Mouse (Mus musculus): Measurements from ENCODE around the gene Il2rg. TPM values are rescaled to one million over a fixed set of nuclear protein-coding genes. Genes with fewer than 3 reads are reported as not detected.

Gene Il2rg
- total and polyA plus RNA-seq, 2 experiments: 2.4 to 4.3 TPM

GRCm38 (mm10) chrX:101300427-101301030 lies 32.5 kb upstream of the Il2rg start:
- WGBS: 48% methylated on average over 13 of the region's 13 CpGs
- 0 out of 2 replicates have a peak, but pooled peaks cover 3% of the 10 kb centered on the region for H3K27me3 ChIP-seq (ENCODE audit: control insufficient read depth, insufficient read depth, low read length)
- no peak overlapping the region for H3K27ac ChIP-seq (replicated peaks; ENCODE audit: insufficient read depth, low read depth, low read length)
- no peaks in the 10 kb centered on the region; the same call in 1 of the 2 replicates for H3K4me1 ChIP-seq (ENCODE audit: control insufficient read depth, insufficient read depth, low read length)
- peaks cover 2% of the 10 kb centered on the region; the same call in 1 of the 2 replicates for H3K36me3 ChIP-seq (ENCODE audit: control insufficient read depth, insufficient read depth, low read length)
- no peaks in the 10 kb centered on the region for H3K79me2 ChIP-seq (ENCODE audit: control insufficient read depth, insufficient read depth, low read length)
- TF ChIP-seq CTCF (IDR thresholded peaks at IDR 0.05; ENCODE audit: low read depth, low read length) (no peak), POLR2A (IDR thresholded peaks at IDR 0.05; ENCODE audit: extremely low read depth, insufficient read depth, low read length) (no peak)
- H3K4me3 ChIP-seq (ENCODE audit: insufficient read depth, low read depth, low read length): no peak overlapping the region
- no peak for DNase-seq (ENCODE audit: extremely low read depth, low read depth, low spot score)
- no peak overlapping the region for H3K9ac ChIP-seq (ENCODE audit: low read depth, low read length)

- no peak for TF ChIP-seq CTCF (IDR thresholded peaks at IDR 0.05; ENCODE audit: low read depth, low read length)
- TF ChIP-seq POLR2A (IDR thresholded peaks at IDR 0.05; ENCODE audit: extremely low read depth, insufficient read depth, low read length): no peak
- no peak overlapping the region for H3K27ac ChIP-seq (replicated peaks; ENCODE audit: insufficient read depth, low read depth, low read length)
- H3K79me2 ChIP-seq (ENCODE audit: control insufficient read depth, insufficient read depth, low read length): no peaks in the 10 kb centered on the region
- H3K27me3 ChIP-seq (ENCODE audit: control insufficient read depth, insufficient read depth, low read length): 0 out of 2 replicates have a peak, but pooled peaks cover 3% of the 10 kb centered on the region
- 14% methylated on average over 9 of the region's 13 CpGs for WGBS
- H3K36me3 ChIP-seq (ENCODE audit: control insufficient read depth, insufficient read depth, low read length): peaks cover 2% of the 10 kb centered on the region; the same call in 1 of the 2 replicates
- H3K4me1 ChIP-seq (ENCODE audit: control insufficient read depth, insufficient read depth, low read length): no peaks in the 10 kb centered on the region; the same call in 1 of the 2 replicates
- H3K4me3 ChIP-seq (ENCODE audit: insufficient read depth, low read depth, low read length): no peak overlapping the region
- DNase-seq (ENCODE audit: extremely low read depth, low read depth, low spot score): no peak
- H3K9ac ChIP-seq (ENCODE audit: low read depth, low read length): no peak overlapping the region
Measured at GRCm38 (mm10) chrX:101299473-101300426, 31.7 kb upstream of the Il2rg start.

GRCm38 (mm10) chrX:101299055-101299454 lies 31.0 kb upstream of the Il2rg start, which contains the start of gene Nlgn3:
TSS of gene Nlgn3 (plus strand) at chrX:101299168.
- H3K27ac ChIP-seq (replicated peaks; ENCODE audit: insufficient read depth, low read depth, low read length): no peak within 1 kb of the TSS
- WGBS: 5% methylated on average over 2 of the region's 24 CpGs

DNA sequence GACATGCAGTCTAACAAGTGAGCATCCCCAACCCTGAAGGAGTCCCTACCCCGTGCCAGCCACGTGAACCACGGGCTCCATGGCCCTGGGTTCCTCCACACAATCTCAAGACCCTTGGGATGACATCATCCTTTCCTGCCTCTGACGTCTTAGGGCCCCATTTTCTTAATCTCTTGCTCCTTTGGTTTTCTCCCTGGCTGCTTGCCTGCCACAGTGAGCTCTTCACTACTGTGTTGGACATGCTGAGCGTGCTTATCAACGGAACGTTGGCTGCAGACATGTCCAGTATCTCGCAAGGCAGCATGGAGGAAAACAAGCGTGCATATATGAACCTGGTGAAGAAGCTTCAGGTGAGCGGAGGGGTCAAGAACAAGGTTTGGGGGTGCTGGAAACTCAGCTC lies 22.1 kb upstream of the Il2rg start:
- TF ChIP-seq POLR2A (IDR thresholded peaks at IDR 0.05; ENCODE audit: extremely low read depth, insufficient read depth, low read length): no peak
- no peak for TF ChIP-seq CTCF (IDR thresholded peaks at IDR 0.05; ENCODE audit: low read depth, low read length)
- H3K4me3 ChIP-seq (ENCODE audit: insufficient read depth, low read depth, low read length): no peak overlapping the region
- no peaks in the 10 kb centered on the region for H3K27me3 ChIP-seq (ENCODE audit: control insufficient read depth, insufficient read depth, low read length)
- H3K27ac ChIP-seq (replicated peaks; ENCODE audit: insufficient read depth, low read depth, low read length): no peak overlapping the region
- no peaks in the 10 kb centered on the region for H3K79me2 ChIP-seq (ENCODE audit: control insufficient read depth, insufficient read depth, low read length)
- no peaks in the 10 kb centered on the region for H3K4me1 ChIP-seq (ENCODE audit: control insufficient read depth, insufficient read depth, low read length)
- DNase-seq (ENCODE audit: extremely low read depth, low read depth, low spot score): no peak
- H3K9ac ChIP-seq (ENCODE audit: low read depth, low read length): no peak overlapping the region
- H3K36me3 ChIP-seq (ENCODE audit: control insufficient read depth, insufficient read depth, low read length): peaks cover 29% of the 10 kb centered on the region; the same call in 1 of the 2 replicates
- WGBS: 92% methylated on average over 10 of the region's 10 CpGs

More at GRCm38 (mm10) chrX:101299055-101299454, 31.0 kb upstream of the Il2rg start, which contains the start of gene Nlgn3:
- Histone ChIP-seq H3K27me3 (ENCODE audit: control insufficient read depth, insufficient read depth, low read length) (0 out of 2 replicates have a peak, but pooled peaks cover 3% of the 10 kb centered on the region), H3K4me3 (ENCODE audit: insufficient read depth, low read depth, low read length) (no peak within 1 kb of the TSS; the same call in 1 of the 2 replicates), H3K79me2 (ENCODE audit: control insufficient read depth, insufficient read depth, low read length) (no peaks in the 10 kb centered on the region), H3K9ac (ENCODE audit: low read depth, low read length) (no peak within 1 kb of the TSS), H3K36me3 (ENCODE audit: control insufficient read depth, insufficient read depth, low read length) (peaks cover 5% of the 10 kb centered on the region; the same call in 1 of the 2 replicates), H3K4me1 (ENCODE audit: control insufficient read depth, insufficient read depth, low read length) (no peaks in the 10 kb centered on the region; the same call in 1 of the 2 replicates)
- TF ChIP-seq CTCF (IDR thresholded peaks at IDR 0.05; ENCODE audit: low read depth, low read length) (no peak), POLR2A (IDR thresholded peaks at IDR 0.05; ENCODE audit: extremely low read depth, insufficient read depth, low read length) (no peak)
- no peak for DNase-seq (ENCODE audit: extremely low read depth, low read depth, low spot score)

- Histone ChIP-seq H3K4me1 (ENCODE audit: control insufficient read depth, insufficient read depth, low read length) (no peaks in the 10 kb centered on the region), H3K4me3 (ENCODE audit: insufficient read depth, low read depth, low read length) (no peak overlapping the region), H3K9ac (ENCODE audit: low read depth, low read length) (no peak overlapping the region), H3K79me2 (ENCODE audit: control insufficient read depth, insufficient read depth, low read length) (no peaks in the 10 kb centered on the region), H3K27ac (replicated peaks; ENCODE audit: insufficient read depth, low read depth, low read length) (no peak overlapping the region), H3K27me3 (ENCODE audit: control insufficient read depth, insufficient read depth, low read length) (no peaks in the 10 kb centered on the region), H3K36me3 (ENCODE audit: control insufficient read depth, insufficient read depth, low read length) (peaks cover 25% of the 10 kb centered on the region; the same call in 1 of the 2 replicates)
- 98% methylated on average over 7 of the region's 7 CpGs for WGBS
- TF ChIP-seq CTCF (IDR thresholded peaks at IDR 0.05; ENCODE audit: low read depth, low read length) (no peak), POLR2A (IDR thresholded peaks at IDR 0.05; ENCODE audit: extremely low read depth, insufficient read depth, low read length) (no peak)
- no peak for DNase-seq (ENCODE audit: extremely low read depth, low read depth, low spot score)
Measured at GRCm38 (mm10) chrX:101289037-101289436, 21.0 kb upstream of the Il2rg start.
